Mouse (Mus musculus) mesoderm, embryonic 11.5 days (tissue): Measurements from ENCODE around the gene Ccdc73.
"Not testable (repeated sequence)": the region's sequence is repeated elsewhere in the genome, so short reads cannot be mapped to it uniquely, and the experiment has no call there.

Source experiments
- DNase-seq: peaks from one replicate; pipeline ENCODE4 v3.0.0-alpha.2; 2012; ENCODE audit warnings: low read depth, low spot score

Ccdc73 gene

DNA sequence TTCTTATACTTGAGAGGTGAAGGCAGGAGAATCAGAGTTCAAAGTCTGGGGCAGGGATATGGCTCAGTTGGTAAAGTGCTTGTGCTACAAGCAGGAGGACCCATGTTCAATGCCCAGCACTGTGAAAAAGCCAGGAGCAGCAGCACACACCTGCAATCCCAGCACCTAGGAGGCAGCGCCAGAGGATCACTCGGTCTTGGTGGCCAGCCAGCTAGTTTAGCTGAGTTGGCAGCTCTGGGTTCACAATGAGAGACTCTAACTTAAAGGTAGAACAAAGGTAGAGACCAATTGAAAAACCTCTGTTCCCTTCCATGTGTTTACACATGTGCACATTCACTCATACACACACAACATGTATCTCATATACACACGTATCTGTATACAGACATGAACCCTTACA, 1.5 kb downstream of the Ccdc73 start:
- no peak for DNase-seq

DNA sequence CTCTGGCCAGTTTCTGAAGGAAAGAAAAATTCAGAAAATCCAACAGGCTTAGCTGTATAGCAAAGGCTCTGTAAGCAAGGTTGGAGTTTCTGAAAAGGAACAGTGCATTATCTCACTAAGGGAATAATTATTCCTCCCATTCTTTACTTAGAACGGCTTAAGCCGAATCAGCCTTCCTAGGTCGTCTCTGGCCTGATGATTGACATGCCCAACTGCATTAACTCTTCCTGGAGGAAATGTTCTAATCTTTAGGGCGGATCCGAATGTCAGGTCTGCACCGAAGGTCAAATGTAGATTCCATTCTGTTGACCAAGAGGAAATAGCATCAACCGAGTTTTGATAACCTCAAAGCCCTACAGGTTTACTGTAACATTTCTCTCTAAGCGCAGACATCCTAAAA, 11.2 kb downstream of the Ccdc73 start:
- DNase-seq: no peak

DNA sequence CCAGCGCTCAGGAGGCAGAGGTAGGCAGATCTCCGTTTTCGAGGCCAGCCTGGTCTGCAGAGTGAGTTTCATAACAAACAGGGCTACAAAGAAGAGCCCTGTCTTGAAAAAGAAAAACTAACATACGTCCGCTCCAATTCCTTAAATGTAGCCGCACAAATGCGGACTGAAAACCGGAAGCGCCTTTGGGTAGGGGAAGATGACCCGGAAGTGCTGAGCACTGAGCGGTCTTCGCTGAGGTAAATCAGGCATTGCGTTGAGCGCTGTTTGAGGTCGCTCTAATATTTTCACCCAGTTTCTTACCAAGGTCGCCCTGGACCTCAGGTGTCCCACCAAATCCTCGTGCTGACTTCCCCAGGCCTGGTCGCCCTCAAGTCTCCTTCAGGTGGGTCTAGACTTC, 18.5 kb downstream of the Ccdc73 start:
- no peak for DNase-seq

DNA sequence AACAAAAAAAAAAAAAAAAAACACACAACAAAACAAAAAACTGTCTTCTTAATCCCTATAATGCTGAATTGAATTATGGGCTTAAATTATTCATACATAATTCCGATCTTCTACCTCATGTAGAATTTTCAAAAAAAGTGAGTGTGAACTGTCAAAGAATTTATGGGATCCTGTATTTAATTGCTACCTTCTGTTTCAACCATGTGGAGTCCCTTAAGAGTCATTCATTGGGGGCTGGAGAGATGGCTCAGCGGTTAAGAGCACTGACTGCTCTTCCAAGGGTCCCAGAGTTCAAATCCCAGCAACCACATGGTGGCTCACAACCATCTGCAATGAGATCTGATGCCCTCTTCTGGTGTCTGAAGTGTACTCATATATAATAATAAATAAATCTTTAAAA, 19.7 kb downstream of the Ccdc73 start:
- DNase-seq: not testable (repeated sequence)

DNA sequence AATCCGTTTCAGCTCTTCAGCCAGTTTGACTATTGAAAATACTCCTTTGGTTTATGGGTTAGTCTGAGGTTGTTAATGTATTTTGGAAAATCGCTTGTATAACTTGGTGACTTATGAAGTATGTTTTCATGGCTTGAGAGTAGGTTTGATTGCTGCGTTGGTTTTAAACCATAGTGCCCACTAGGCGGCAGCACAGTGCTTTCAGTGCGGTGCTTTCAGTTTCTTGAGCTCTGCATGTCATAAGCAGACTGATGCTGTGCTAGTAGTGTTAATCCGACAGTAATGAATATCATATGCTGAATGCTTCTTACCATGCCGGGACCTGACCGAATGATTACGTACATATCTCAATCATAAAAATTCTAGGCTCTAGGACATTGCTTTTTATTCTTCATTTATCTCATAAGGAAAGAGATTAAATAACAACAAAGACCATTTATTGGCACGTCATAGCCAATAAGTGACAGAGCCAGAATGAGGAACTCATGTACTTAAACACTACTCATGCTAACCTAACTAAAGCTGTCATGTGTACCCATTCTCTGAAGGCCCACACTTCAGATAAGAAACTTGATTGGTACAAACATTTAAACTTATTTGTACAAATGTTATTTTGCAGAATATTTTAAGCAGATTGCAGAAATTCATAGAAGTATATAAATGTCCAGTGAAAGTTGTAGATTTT, 20.4 kb downstream of the Ccdc73 start:
- peak; percentile 83 for DNase-seq

DNA sequence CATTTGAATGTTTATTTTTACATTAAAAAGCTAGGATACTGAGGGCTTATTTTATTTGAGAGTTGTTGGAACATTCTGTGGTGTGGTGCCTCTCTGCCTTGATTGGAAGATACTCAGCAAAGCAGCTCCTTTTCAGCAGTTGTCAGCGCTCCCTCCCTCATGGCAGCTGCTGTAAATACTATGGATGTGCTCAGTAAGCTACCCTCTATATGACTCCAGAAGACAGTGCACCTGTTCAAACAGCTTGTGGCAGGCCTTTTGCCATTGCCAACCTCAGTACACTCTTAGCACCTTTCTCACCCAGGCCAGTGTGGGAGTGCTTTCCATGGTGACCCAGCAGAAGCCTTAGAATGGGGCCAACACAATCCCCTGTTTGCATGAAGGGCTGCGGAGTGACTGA, 32.4 kb downstream of the Ccdc73 start:
- no peak for DNase-seq

DNA sequence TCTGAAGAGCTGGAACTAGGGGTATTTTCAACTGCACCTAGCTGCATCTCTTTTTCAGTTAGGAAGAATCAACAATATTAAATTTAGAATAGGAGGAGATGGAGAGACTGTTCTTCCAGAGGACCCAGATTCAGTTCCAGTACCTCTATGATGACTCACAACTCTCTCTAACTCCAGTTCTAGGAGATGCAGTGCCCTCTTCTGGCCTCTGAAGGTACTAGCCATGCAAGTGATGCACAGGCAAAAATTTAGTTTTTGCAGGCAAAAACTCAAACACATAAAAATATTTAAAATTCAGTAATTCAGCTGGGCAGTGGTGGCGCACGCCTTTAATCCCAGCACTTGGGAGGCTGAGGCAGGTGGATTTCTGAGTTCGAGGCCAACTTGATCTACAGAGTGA, 48.1 kb downstream of the Ccdc73 start:
- DNase-seq: no peak

DNA sequence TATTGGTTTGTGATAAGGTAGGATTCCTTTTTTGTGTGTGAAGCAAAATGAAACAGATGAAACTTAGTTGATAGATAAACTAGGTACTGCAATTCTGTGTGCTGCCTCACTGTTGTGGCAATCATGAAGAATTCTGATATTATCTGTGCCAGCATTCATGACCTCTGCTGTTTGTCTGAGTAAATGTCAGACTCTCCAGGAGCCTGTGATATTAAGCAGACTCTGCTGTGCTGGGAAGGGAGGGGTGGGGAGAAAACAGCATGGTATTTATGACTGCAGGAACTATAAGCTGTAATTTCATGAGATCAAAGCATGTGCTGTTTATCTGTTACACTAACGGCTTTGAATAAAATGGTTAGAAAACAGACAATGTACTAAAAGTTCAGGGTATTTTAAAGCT, 96.9 kb downstream of the Ccdc73 start:
- DNase-seq: peak; percentile 30

DNA sequence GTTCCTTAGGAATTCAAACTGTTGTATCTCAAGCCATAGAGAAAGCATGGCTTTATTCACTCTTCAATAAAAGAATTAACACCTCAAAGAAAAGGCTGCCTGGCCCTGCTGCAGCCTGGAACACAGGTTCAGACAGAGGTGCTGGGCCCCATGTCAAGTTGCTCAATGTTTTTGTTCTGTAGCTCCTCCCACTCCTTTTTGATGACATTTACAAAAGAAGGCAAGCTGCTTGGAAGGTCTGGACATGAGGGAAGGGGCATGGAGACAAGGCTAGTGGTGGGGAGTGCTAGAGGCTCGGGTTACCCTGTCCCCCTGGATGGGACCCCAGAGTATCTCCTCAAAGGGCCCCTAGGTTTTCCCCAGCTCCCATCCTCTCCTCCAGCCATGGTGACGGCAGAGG, 114.1 kb downstream of the Ccdc73 start:
- DNase-seq: no peak

DNA sequence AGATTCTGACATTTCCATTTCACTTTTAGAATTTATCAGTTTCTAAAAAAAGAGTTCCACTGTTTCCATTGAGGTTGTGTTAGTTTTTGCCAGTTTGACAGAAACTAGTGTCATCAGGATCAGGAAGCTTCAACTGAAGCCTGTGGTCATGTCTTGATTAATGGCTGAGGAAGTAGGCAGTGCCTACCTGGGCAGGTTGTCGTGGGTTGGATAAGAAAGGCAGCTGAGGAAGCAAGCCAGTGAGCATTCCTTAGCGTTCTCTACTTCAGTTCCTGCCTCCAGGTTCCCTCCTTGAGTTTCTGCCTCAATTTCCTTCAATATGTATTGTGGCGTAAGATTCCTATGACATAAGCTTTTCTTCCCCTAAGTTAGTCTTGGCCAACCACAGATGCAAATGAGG, 118.2 kb downstream of the Ccdc73 start:
- no peak for DNase-seq

DNA sequence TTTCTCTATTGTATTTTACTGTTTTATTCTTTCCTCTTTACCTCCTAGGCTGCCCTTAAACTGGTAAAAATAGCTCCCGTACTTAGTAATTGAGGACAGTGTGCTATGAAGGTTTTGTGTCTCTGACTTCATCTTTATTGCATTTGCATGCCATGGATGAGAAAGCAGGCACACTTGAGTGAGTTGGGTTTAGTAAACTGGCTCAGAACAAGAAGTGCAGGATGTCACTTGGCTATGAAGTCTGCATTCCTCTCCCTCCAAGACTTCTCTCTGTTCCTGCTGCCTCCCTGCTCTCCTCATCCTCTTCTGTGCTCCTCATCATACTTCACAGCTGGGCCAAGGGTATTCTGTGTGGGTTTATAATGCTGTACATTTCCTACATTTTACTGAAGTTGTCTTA, 121.4 kb downstream of the Ccdc73 start:
- no peak for DNase-seq

DNA sequence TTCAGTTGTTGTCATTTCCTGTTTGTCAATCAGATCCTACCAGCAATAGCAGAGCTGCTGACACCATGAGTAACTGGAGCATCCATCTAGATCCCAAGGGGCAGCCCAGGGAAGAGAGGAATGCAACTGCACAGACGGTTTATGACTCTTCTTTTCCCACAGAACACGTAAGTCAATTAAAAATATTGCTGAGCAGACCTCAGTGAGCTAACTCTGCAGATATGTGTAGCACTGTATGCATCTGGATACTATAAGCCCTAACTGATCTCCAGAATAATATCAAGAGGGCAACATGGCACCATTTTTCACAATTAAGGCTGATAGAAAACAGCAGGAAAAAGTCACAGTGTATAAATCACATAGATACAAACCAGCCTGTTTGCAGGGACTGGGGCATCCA, 126.8 kb downstream of the Ccdc73 start:
- peak; percentile 66 for DNase-seq

DNA sequence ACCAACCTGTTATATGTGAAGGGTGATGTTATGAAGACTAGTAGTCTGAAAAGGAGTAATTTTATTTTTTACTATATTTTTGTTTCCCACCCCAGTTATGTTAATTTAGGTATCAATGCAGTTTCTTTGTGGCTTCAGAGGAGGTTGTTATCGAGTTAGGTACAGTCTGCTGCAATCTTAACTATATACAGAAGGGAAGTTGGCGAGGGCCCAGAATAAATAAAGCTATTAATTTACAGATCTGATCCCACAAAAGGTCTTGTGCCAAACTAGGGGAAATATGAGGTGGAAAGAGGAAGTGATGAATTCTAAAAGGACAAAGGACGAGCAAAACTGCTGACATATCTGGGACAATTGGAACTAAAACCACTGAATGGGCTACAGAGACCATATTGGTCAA, 128.6 kb downstream of the Ccdc73 start:
- DNase-seq: no peak

DNA sequence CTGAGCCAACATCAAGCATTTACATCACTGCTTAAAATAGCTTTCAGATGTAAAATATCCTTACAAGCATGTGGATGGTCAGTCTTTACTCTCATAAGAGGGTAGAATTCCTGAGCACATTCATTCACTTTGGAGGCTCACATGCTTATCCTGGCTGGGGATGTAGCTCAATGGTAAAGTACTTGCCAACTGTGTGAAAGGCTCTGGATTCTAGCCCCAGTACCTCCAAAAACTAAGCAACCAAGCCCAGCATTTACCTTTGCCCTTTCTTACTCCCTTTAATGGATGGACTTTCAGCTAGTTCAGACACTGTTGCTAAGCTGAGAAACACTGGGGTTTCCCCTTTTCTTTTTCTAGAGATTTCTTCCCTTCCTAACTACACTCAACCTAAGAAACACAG, 139.6 kb downstream of the Ccdc73 start:
- DNase-seq: no peak

DNA sequence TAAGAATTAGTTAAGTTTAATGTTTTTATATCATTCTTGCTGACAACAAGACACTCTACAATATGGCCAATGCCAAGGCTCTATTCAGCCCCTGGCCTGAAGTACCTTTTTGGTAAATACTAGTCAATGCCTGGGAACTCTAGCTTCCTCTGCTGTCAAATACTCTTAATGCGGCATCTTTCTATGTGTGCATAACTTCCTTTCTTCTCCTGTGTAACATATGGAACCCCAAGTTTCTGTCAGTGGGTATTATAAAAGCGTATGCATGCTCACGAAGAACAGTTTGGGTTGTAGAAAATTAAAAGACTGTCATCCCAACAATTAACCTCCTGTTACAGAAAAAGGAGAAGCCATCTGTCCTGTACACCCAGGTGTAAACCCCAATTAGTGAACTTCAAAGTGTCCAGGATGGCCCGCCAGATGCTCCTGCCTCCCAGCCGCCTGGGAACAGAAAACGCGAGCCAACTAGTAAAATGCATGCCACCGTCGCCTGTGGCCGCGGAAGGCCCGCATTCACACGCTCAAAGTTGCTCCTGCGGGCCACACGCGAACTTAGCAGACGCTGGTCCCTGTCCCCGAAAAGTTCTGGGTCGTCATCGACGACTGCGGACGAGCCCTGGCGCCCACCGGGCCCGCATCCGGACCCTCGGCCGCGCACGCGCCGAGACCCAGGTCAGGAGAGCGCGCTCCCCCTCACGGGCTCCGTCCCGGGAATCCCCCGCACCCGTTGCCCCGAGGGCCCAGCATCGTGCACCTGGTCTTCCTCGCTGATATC, 148.8 kb downstream of the Ccdc73 start:
- DNase-seq: no peak

DNA sequence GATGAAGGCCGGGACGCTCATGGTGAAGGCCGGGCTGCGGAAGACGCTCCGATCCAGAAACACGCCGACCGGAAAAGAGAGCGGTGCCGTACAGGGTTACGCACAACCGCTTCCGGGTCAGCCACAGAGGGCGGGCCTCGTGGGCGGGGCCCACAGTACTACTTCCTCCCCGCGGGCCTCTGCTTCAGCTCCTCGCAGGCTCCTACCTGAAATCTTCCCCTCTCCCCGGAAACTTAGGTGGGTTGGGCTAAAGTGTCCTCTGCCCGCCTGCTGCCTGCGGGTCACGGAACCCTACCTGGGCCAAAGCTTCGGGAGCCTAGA, 149.3 kb downstream of the Ccdc73 start, which contains the start of gene Eif3m:
Gene Eif3m, minus strand, starts transcription at position 114 of the 321 bp plus-strand sequence.
- peak; percentile 90 for DNase-seq

DNA sequence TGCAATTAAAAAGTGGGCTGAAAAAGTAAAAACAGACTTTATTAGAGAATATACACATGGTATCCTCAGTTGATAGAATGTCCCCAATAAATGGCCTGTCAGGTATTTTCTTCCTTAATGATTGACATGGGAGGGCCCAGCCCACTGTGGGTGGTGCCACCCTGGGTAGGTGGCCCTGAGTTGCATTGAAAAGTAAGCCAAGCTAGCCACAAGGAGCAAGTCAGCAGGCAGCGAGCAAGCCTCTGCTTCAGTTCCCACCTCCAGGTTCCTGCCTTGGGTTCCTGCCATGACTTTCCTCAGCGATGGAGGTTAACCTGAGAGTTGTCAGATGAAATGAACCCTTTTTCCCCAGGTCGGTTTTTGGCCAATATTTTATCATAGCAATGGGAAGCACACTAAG, 150.2 kb downstream of the Ccdc73 start:
- DNase-seq: no peak

DNA sequence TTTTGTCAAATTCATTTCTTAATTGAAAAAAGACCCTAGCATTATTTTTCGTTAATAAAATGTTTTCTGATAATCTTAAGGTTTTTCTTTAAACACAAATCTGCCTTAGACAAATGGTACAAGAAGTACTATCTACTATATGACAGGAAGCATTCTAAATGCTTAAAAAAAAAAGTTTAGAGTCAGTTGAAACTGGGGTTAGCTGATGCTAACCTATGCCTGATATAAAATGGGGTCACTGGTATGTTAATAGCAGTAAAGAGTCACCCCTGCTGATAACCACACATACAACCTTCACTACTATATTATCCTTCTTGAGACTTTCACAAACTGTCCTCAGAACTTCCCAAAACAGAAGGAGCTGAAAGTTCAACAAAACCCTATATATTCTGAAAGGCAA, 151.9 kb downstream of the Ccdc73 start:
- DNase-seq: no peak

DNA sequence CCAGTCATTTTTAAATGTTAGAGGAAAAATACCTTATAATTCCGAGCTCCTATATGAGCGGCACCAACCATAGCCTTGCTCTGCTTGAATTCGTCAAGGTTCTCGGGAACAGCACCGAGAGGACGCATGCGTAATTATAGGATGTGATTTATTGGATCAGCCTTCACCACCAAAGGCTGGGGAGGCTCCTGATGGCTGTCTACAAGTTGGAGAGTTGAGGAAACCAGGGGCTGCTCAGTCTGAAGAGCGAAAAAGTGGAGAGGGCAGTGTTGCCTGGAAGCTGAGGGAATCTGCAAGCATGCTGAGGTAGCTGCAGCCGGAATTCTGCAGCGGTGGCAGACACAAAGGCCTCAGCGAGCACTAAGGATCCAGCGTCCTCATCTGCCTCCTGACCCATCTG, 153.7 kb downstream of the Ccdc73 start:
- DNase-seq: no peak

DNA sequence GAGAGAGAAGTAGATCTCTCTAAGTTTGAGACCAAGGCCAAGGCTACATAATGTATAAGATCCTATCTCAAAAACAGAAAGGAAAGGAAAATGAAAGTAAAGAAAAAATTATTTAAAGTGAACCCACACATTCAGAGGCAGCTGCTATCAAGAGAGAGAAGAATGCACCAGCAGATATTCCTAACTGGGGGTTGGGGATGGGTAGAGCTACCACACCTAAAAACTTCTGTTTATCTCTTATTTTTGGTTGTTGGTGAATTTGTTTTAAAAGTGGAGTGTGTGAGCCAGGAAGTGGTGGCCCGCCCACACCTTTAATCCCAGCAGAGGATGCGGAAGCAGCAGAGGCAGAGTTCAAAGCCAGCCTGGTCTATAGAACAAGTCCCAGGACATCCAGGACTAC, 154.2 kb downstream of the Ccdc73 start:
- no peak for DNase-seq

DNA sequence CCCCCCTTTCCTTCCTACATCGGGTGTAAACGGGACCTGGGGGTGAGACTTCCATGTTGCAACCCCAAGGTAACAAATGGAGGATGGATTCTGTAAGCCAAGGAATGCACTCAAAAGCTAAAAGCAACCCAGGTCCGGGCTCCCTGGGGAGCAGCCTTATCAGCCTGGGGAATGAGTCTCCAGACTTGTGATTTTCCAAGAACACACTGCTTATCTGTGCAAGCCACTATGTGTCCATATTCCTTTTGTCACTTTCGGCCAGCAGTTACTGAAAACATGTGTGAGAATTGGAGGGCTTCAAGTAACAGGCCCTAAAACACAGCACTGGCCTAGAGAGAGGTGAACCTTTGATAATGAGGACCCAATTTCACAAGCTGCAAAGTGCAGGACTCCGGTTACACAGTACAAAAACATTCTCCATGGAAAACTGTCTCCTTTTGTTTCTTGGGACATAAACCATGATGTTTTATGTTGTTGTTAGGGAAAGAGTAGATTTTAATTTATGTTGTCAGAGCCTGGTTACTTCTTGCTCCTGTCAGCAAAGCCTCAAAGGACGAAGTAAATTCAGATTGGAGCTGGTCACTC, 155.5 kb downstream of the Ccdc73 start:
- no peak for DNase-seq

DNA sequence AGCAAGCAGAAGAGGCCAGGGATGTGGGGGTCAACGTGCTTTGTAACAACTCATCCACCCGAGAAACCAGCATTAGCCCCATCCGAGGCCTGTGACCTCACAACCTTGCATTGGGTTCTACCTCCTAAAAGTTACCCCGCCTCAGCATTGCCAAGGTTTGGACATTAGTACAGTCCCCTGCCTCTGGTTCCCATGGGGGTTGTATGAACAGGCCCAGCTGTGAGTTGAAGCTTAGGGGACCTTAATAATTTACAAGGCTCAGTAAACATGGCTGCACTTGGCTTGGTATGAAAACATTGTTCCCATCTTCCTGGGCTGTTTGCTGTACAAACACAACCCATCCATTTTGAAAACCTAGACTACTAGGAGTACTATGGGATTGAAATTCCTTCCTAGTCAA, 156.2 kb downstream of the Ccdc73 start:
- DNase-seq: no peak

DNA sequence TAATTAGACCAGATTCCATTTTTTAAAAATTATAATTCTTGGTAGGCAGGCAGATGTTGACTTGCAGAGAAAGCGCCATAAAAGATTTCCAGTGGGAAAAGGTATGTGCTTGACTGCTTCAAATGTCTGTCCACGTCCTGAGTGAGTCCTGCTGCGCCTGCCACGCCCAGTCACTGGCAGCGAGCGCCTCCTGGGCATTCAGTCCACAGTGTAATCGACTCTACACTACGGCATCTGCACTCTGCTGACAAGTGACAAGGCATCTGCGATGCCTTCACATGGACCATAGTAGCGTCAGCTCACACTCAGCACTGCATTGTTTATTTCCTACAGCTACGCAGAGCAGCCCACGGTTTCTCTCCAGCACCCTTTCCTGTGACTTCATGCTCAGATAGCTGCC, 158.0 kb downstream of the Ccdc73 start:
- DNase-seq: not testable (repeated sequence)
